Mouse (Mus musculus): ENCODE results near the gene Csrnp2. TPM values are rescaled to one million over a fixed set of nuclear protein-coding genes. Genes with fewer than 3 reads are reported as not detected.

The Csrnp2 gene
- polyA plus RNA-seq, 1 experiment, result 10.8 TPM

- peak overlapping the region; percentile 20; the same call in 1 of the 2 replicates for H3K27ac ChIP-seq (ENCODE audit: insufficient read depth, low read length)
- no peaks in the 10 kb centered on the region for H3K4me1 ChIP-seq (ENCODE audit: control insufficient read depth, insufficient read depth, low read length)
- TF ChIP-seq POLR2A (IDR thresholded peaks at IDR 0.05; ENCODE audit: low read depth, low read length) (peak; percentile 48), CTCF (IDR thresholded peaks at IDR 0.05; ENCODE audit: borderline replicate concordance, insufficient read depth, low read length) (no peak)
- peak overlapping the region; percentile 51 for H3K4me3 ChIP-seq (ENCODE audit: insufficient read depth, low read length)
These were observed 52.0 kb downstream of the Csrnp2 start for GRCm38 (mm10) chr15:100443126-100443922.

- Histone ChIP-seq H3K27ac (ENCODE audit: insufficient read depth, low read length) (no peak overlapping the region), H3K4me3 (ENCODE audit: insufficient read depth, low read length) (no peak overlapping the region), H3K4me1 (ENCODE audit: control insufficient read depth, insufficient read depth, low read length) (no peaks in the 10 kb centered on the region)
- TF ChIP-seq CTCF (IDR thresholded peaks at IDR 0.05; ENCODE audit: borderline replicate concordance, insufficient read depth, low read length) (no peak), POLR2A (IDR thresholded peaks at IDR 0.05; ENCODE audit: low read depth, low read length) (no peak)
These were observed 58.8 kb downstream of the Csrnp2 start for GRCm38 (mm10) chr15:100436518-100436917.

- no peaks in the 10 kb centered on the region for H3K4me1 ChIP-seq (ENCODE audit: control insufficient read depth, insufficient read depth, low read length)
- H3K4me3 ChIP-seq (ENCODE audit: insufficient read depth, low read length), result no peak overlapping the region
- no peak for TF ChIP-seq POLR2A (IDR thresholded peaks at IDR 0.05; ENCODE audit: low read depth, low read length)
- TF ChIP-seq CTCF (IDR thresholded peaks at IDR 0.05; ENCODE audit: borderline replicate concordance, insufficient read depth, low read length), result no peak
- H3K27ac ChIP-seq (ENCODE audit: insufficient read depth, low read length), result no peak overlapping the region
These were observed 59.2 kb downstream of the Csrnp2 start for GRCm38 (mm10) chr15:100436112-100436511.

GRCm38 (mm10) chr15:100433234-100433633, 62.1 kb downstream of the Csrnp2 start:
- Histone ChIP-seq H3K27ac (ENCODE audit: insufficient read depth, low read length) (no peak overlapping the region), H3K4me1 (ENCODE audit: control insufficient read depth, insufficient read depth, low read length) (no peaks in the 10 kb centered on the region), H3K4me3 (ENCODE audit: insufficient read depth, low read length) (no peak overlapping the region)
- no peak for TF ChIP-seq CTCF (IDR thresholded peaks at IDR 0.05; ENCODE audit: borderline replicate concordance, insufficient read depth, low read length)
- no peak for TF ChIP-seq POLR2A (IDR thresholded peaks at IDR 0.05; ENCODE audit: low read depth, low read length)

- TF ChIP-seq CTCF (IDR thresholded peaks at IDR 0.05; ENCODE audit: borderline replicate concordance, insufficient read depth, low read length) (no peak), POLR2A (IDR thresholded peaks at IDR 0.05; ENCODE audit: low read depth, low read length) (no peak)
- no peaks in the 10 kb centered on the region for H3K4me1 ChIP-seq (ENCODE audit: control insufficient read depth, insufficient read depth, low read length)
- no peak overlapping the region for H3K4me3 ChIP-seq (ENCODE audit: insufficient read depth, low read length)
- H3K27ac ChIP-seq (ENCODE audit: insufficient read depth, low read length), result no peak overlapping the region
These were observed 65.2 kb downstream of the Csrnp2 start for GRCm38 (mm10) chr15:100429959-100430565.

Other genes with a start within 250 kb of the Csrnp2 start
- not detected in 2 replicates for gene Tmprss12, start 214.7 kb downstream of the Csrnp2 start, polyA plus RNA-seq (2011; ENCODE audit: insufficient read length, low read depth, missing spikeins)
- gene Mettl7a1, start 191.3 kb downstream of the Csrnp2 start, polyA plus RNA-seq (2011; ENCODE audit: insufficient read length, low read depth, missing spikeins), result 9.7 and 13.4 TPM in 2 replicates
- gene Mettl7a3, start 160.6 kb downstream of the Csrnp2 start, polyA plus RNA-seq (2011; ENCODE audit: insufficient read length, low read depth, missing spikeins), result not detected in 2 replicates
- gene Methig1, start 142.3 kb downstream of the Csrnp2 start, polyA plus RNA-seq (2011; ENCODE audit: insufficient read length, low read depth, missing spikeins), result not detected in 2 replicates
- gene Mettl7a2, start 142.3 kb downstream of the Csrnp2 start, polyA plus RNA-seq (2011; ENCODE audit: insufficient read length, low read depth, missing spikeins), result not detected in 2 replicates
- gene Higd1c, start 130.9 kb downstream of the Csrnp2 start, polyA plus RNA-seq (2011; ENCODE audit: insufficient read length, low read depth, missing spikeins), result not detected in 2 replicates
- gene Gm5475, start 73.3 kb downstream of the Csrnp2 start, polyA plus RNA-seq (2011; ENCODE audit: insufficient read length, low read depth, missing spikeins), result not detected in 2 replicates
- gene Slc11a2, start 70.4 kb downstream of the Csrnp2 start, polyA plus RNA-seq (2011; ENCODE audit: insufficient read length, low read depth, missing spikeins), result 40.3 and 48.5 TPM in 2 replicates
- gene Letmd1, start 26.5 kb downstream of the Csrnp2 start, polyA plus RNA-seq (2011; ENCODE audit: insufficient read length, low read depth, missing spikeins), result 22.6 and 27.4 TPM in 2 replicates
- 15.6 and 20.3 TPM in 2 replicates for gene Tfcp2, start 56.5 kb upstream of the Csrnp2 start, polyA plus RNA-seq (2011; ENCODE audit: insufficient read length, low read depth, missing spikeins)
- gene Pou6f1, start 104.5 kb upstream of the Csrnp2 start, polyA plus RNA-seq (2011; ENCODE audit: insufficient read length, low read depth, missing spikeins), result 12.8 and 16.9 TPM in 2 replicates
- 103 and 126 TPM in 2 replicates for gene Dazap2, start 119.9 kb upstream of the Csrnp2 start, polyA plus RNA-seq (2011; ENCODE audit: insufficient read length, low read depth, missing spikeins)
- not detected in 2 replicates for gene Smagp, start 141.5 kb upstream of the Csrnp2 start, polyA plus RNA-seq (2011; ENCODE audit: insufficient read length, low read depth, missing spikeins)
- gene Bin2, start 174.1 kb upstream of the Csrnp2 start, polyA plus RNA-seq (2011; ENCODE audit: insufficient read length, low read depth, missing spikeins), result 1.2 TPM in 1 of 2 replicates, not detected in the other
- 2.4 and 3.4 TPM in 2 replicates for gene Cela1, start 192.4 kb upstream of the Csrnp2 start, polyA plus RNA-seq (2011; ENCODE audit: insufficient read length, low read depth, missing spikeins)
- gene Galnt6, start 233.9 kb upstream of the Csrnp2 start, polyA plus RNA-seq (2011; ENCODE audit: insufficient read length, low read depth, missing spikeins), result not detected in 2 replicates

All from embryonic fibroblast, embryonic 13.5 days (primary cell).